Mouse (Mus musculus) heart, embryonic 16.5 days (tissue): ENCODE data around the gene Trpm2. TPM values are rescaled to one million over a fixed set of nuclear protein-coding genes. Genes with fewer than 3 reads are reported as not detected.
A peak's percentile ranks its signal among the peaks of the same experiment; 100 is the strongest.

Experiments used
- ATAC-seq: fragments of 200-750 bp; cut with Nextera tagmentation; replicated peaks from 2 replicates; pipeline ENCODE4 v1.8.0; 2017; ENCODE audit warnings: moderate number of reproducible peaks; ENCODE audit not compliant: insufficient read depth, low FRiP score; ENCODE audit errors: extremely low read depth
- H3K27ac ChIP-seq: fragments of 300-500 bp; sonication (generic); 2 replicates; pipeline ENCODE4 v1.5.1; 2014; ENCODE audit warnings: mild to moderate bottlenecking, low read length, control low read depth, moderate library complexity
- H3K27me3 ChIP-seq: fragments of 300-500 bp; sonication (generic); 2 replicates; pipeline ENCODE4 v1.6.1; 2014; ENCODE audit warnings: low read length, mixed read lengths; ENCODE audit not compliant: control insufficient read depth, insufficient read depth
- H3K36me3 ChIP-seq: fragments of 300-500 bp; sonication (generic); 2 replicates; pipeline ENCODE4 v1.6.1; 2014; ENCODE audit not compliant: control insufficient read depth, insufficient read depth
- H3K4me1 ChIP-seq: fragments of 300-500 bp; sonication (generic); 2 replicates; pipeline ENCODE4 v1.6.1; 2014; ENCODE audit warnings: low read length, mixed read lengths; ENCODE audit not compliant: control insufficient read depth, insufficient read depth
- H3K4me2 ChIP-seq: fragments of 300-500 bp; sonication (generic); 2 replicates; pipeline ENCODE4 v1.6.1; 2014; ENCODE audit warnings: low read depth, mild to moderate bottlenecking, control low read depth, low read length
- H3K4me3 ChIP-seq: fragments of 300-500 bp; sonication (generic); 2 replicates; pipeline ENCODE4 v1.5.1; 2014; ENCODE audit warnings: mild to moderate bottlenecking, control low read depth, low read length
- H3K9ac ChIP-seq: fragments of 300-500 bp; sonication (generic); 2 replicates; pipeline ENCODE4 v1.6.1; 2014; ENCODE audit warnings: low read length, control low read depth
- H3K9me3 ChIP-seq: fragments of 300-500 bp; sonication (generic); replicated peaks from 2 replicates; pipeline ENCODE4 v1.6.1; 2016; ENCODE audit warnings: low read length; ENCODE audit not compliant: control insufficient read depth
- WGBS: fragments of 180-500 bp; shearing (Covaris S2); extraction: QIAGEN DNeasy Blood & Tissue Kit; methylation state at CpG from one replicate; pipeline ENCODE4 v1.1.7; 2014; 5-methylcytosine and 5-hydroxymethylcytosine counted together
- polyA plus RNA-seq: library from polyadenylated mRNA; unstranded; fragments of >200 nt; fragmentation: Nextera tagmentation; extraction: Ambion mirVana; gene quantifications from 2 replicates; pipeline ENCODE4 v1.2.1, GENCODE M21; 2015

The Trpm2 gene
- polyA plus RNA-seq, 1 experiment from 2014 or later = 3.4 TPM

GRCm38 (mm10) chr10:77901871-77902210 is 68.5 kb downstream of the Trpm2 start:
- Histone ChIP-seq H3K4me2 (peak overlapping the region; percentile 77), H3K4me3 (peak overlapping the region; percentile 59), H3K36me3 (no peaks in the 10 kb centered on the region), H3K27ac (no peak overlapping the region), H3K9ac (peak overlapping the region; percentile 67), H3K27me3 (peaks cover 12% of the 10 kb centered on the region), H3K4me1 (peaks cover 10% of the 10 kb centered on the region), H3K9me3 (no peaks in the 10 kb centered on the region)
- 5% methylated on average over 14 of the region's 14 CpGs for WGBS
- ATAC-seq = no peak

DNA sequence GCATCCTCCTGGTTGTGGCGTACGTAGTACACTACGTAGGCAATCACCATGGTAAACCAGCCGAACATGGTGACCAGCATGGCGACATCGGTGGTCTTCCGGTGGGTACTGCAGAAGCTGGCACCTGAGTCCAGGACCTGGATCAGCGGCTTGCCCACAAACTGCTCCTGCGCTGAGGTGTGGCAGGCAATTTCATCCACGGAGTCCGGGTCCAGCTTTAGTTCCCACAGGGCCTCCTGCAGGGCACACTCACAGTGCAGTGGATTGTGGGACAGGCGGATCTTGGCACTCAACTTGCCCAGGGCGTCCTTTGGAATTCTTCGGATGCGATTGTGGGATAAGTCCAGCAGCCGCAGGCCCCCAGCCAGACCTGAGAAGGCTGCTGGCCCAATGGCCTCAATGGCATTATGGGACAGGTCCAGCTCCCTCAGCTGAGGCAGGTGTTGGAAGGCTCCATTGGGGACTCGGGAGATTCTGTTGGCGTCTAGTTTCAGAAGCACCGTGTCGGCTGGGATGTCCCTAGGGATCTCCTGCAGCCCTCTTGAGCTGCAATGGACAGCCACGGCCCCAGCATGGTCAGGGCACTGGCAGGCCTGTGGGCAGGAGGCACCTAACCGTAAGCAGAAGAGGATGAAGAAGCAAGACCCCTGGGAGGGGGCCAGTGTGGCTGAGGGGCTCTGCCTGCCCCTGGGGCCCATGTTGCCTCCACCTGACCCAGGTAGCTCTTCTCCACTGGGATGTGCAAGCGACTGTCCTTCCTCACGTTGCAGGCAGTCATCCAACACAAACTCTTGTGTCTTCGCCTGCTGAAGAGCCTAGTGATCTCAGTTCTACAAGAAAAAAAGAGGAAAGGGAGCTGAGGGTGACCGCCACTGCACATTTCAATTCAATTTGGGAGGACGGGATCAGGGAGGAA is 69.2 kb downstream of the Trpm2 start:
- no peak overlapping the region for H3K27ac ChIP-seq
- H3K9me3 ChIP-seq = no peaks in the 10 kb centered on the region
- H3K27me3 ChIP-seq = peaks cover 12% of the 10 kb centered on the region
- peaks cover 10% of the 10 kb centered on the region for H3K4me1 ChIP-seq
- no peak for ATAC-seq
- WGBS = 84% methylated on average over 27 of the region's 27 CpGs
- no peak overlapping the region for H3K9ac ChIP-seq
- H3K36me3 ChIP-seq = no peaks in the 10 kb centered on the region
- no peak overlapping the region for H3K4me3 ChIP-seq
- no peak overlapping the region for H3K4me2 ChIP-seq

GRCm38 (mm10) chr10:77900126-77900525 is 70.2 kb downstream of the Trpm2 start:
- 76% methylated on average over 7 of the region's 7 CpGs for WGBS
- Histone ChIP-seq H3K4me2 (no peak overlapping the region), H3K27ac (no peak overlapping the region), H3K4me3 (no peak overlapping the region), H3K4me1 (peaks cover 10% of the 10 kb centered on the region), H3K27me3 (peaks cover 12% of the 10 kb centered on the region), H3K9ac (no peak overlapping the region), H3K9me3 (no peaks in the 10 kb centered on the region), H3K36me3 (no peaks in the 10 kb centered on the region)
- ATAC-seq = no peak

- H3K27ac ChIP-seq = no peak overlapping the region
- 51% methylated on average over 5 of the region's 5 CpGs for WGBS
- no peaks in the 10 kb centered on the region for H3K27me3 ChIP-seq
- H3K4me2 ChIP-seq = no peak overlapping the region
- H3K9ac ChIP-seq = no peak overlapping the region
- H3K4me1 ChIP-seq = no peaks in the 10 kb centered on the region
- no peaks in the 10 kb centered on the region for H3K36me3 ChIP-seq
- H3K4me3 ChIP-seq = no peak overlapping the region
- no peaks in the 10 kb centered on the region for H3K9me3 ChIP-seq
- no peak for ATAC-seq
These were observed 74.8 kb downstream of the Trpm2 start for GRCm38 (mm10) chr10:77895562-77895961.

- 77% methylated on average over 8 of the region's 8 CpGs for WGBS
These were observed 79.3 kb downstream of the Trpm2 start for GRCm38 (mm10) chr10:77890987-77891565.

GRCm38 (mm10) chr10:77886007-77886747 is 84.2 kb downstream of the Trpm2 start:
- WGBS = 49% methylated on average over 12 of the region's 12 CpGs
- Histone ChIP-seq H3K27ac (no peak overlapping the region), H3K4me1 (no peaks in the 10 kb centered on the region), H3K4me3 (no peak overlapping the region), H3K9me3 (peaks cover 5% of the 10 kb centered on the region; the same call in 1 of the 2 replicates), H3K9ac (no peak overlapping the region), H3K27me3 (0 out of 2 replicates have a peak, but pooled peaks cover 2% of the 10 kb centered on the region), H3K4me2 (no peak overlapping the region), H3K36me3 (no peaks in the 10 kb centered on the region)
- ATAC-seq = no peak

More at GRCm38 (mm10) chr10:77890987-77891565, 79.3 kb downstream of the Trpm2 start:
- ATAC-seq = no peak
- Histone ChIP-seq H3K36me3 (no peaks in the 10 kb centered on the region), H3K27ac (no peak overlapping the region), H3K9me3 (peaks cover 5% of the 10 kb centered on the region; the same call in 1 of the 2 replicates), H3K4me1 (no peaks in the 10 kb centered on the region), H3K9ac (no peak overlapping the region), H3K27me3 (0 out of 2 replicates have a peak, but pooled peaks cover under 1% of the 10 kb centered on the region), H3K4me3 (no peak overlapping the region), H3K4me2 (no peak overlapping the region)

DNA sequence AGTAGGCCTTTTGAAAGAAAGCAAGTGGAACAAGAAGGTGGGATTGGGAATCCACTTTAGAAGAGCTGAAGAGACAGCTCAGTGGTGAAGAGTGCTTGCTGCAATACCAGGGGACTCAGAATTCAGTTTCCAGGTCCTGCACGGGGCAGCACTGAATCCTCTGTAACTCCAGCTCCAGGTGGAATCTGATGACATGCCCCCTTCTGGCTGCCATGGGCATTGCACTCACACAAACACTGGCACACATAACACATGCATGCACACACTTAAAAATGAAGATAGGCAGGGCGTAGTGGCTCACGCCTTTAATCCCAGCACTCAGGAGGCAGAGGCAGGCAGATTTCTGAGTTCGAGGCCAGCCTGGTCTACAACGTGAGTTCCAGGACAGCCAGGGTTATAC is 87.8 kb downstream of the Trpm2 start:
- Histone ChIP-seq H3K4me1 (no peaks in the 10 kb centered on the region), H3K4me3 (no peak overlapping the region), H3K27ac (no peak overlapping the region), H3K36me3 (no peaks in the 10 kb centered on the region), H3K9me3 (no peaks in the 10 kb centered on the region), H3K27me3 (0 out of 2 replicates have a peak, but pooled peaks cover 2% of the 10 kb centered on the region), H3K4me2 (no peak overlapping the region), H3K9ac (no peak overlapping the region)
- WGBS = 81% methylated on average over 5 of the region's 5 CpGs
- no peak for ATAC-seq

DNA sequence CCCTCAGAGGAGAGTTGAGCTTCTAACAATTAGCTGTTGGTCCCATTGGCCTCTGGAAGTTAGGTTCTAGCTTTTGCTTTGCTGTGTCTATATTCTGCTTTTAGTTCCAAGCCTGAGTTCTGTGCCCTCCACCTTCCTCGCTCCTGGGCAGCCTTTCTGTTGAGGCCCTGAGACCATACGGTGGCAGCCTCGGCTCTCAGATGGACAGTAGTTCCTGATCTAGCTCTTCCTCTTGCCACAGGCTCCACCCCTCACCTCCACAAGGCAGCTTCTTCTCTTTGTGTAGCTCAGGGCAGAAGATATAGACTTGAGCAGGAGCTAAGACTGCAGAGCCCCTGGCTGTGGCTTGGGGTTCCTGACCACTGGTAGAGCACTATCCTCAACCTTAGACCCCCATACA is 90.1 kb downstream of the Trpm2 start:
- Histone ChIP-seq H3K27ac (no peak overlapping the region), H3K4me2 (no peak overlapping the region), H3K27me3 (no peaks in the 10 kb centered on the region), H3K9ac (no peak overlapping the region), H3K36me3 (no peaks in the 10 kb centered on the region), H3K4me1 (no peaks in the 10 kb centered on the region), H3K9me3 (no peaks in the 10 kb centered on the region), H3K4me3 (no peak overlapping the region)
- no peak for ATAC-seq
- WGBS = 47% methylated on average over 3 of the region's 3 CpGs
